Mouse (Mus musculus) thymus, postnatal 0 days (tissue): Measurements from ENCODE around the gene Prrx2. TPM values are rescaled to one million over a fixed set of nuclear protein-coding genes. Genes with fewer than 3 reads are reported as not detected.

ENCODE experiments used
- DNase-seq: peaks from one replicate; pipeline ENCODE4 v3.0.0-alpha.2; 2015; ENCODE audit warnings: low spot score
- polyA plus RNA-seq: library from polyadenylated mRNA; unstranded; fragments of >200 nt; fragmentation: Nextera tagmentation; extraction: Ambion mirVana; gene quantifications from 2 replicates; pipeline ENCODE4 v1.2.1, GENCODE M21; 2015

The Prrx2 gene
- polyA plus RNA-seq, 1 experiment from 2014 or later, result 0.60 TPM

DNA sequence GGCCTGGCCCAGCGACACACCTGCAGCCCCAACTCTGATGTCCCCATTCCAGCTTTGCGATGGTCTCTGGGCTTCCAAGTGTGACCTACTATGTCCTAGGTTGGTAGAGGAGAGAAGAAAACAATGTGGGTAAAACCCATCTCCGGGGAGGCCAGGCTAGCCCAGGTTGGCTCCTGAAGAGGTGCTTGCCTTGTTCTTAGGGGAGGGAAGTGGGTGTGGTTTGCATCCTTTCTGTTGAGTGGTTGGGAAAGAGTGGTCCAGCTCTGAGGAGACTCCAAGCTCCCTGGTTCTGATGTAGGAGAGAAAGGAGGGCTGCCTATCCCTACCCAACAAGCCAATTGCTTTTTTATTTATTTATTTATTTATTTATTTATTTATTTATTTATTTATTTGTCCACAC, 30.7 kb downstream of the Prrx2 start:
- no peak for DNase-seq

GRCm38 (mm10) chr2:30870863-30871262, 36.1 kb downstream of the Prrx2 start:
- DNase-seq, result no peak

- no peak for DNase-seq
Observed at GRCm38 (mm10) chr2:30872669-30873068, 37.9 kb downstream of the Prrx2 start.

DNA sequence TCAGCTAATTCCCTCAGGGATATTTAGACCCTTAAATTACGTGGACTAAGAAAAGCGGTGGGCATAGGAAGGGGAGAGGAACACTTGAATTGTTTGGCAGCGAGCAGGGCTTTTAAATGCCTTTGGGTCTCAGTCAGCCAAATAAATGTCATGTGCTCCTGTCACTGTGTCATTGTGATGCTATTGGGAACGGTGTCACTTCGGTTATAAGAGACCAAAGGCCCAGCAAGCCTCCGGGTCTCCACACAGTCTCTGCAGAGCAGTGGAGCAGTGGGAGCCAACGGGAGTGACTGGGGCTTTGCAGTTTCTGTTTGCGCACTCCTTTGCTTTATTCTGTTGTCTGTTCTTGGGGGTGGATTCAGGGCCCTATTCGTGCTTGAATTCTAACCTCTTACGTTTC, 39.7 kb downstream of the Prrx2 start:
- no peak for DNase-seq

DNA sequence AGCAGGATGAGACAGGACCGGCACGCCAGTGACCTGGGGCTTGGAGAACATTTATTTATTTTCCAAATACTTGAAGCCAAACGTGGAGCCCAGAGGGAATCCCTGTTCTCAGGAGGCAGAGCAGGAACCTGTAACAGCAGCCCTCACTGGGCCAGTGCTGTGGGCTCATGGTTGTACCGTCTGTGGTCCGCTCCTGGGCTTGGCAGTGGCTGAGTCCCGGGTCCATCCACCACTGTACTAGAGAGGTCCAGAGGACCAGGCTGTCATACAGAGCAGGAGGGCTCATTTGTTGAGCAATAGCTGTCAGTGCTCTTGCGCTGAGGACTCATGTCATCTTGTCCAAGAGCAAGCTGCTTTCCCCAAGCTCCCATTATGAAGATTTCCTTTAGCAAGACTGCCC, 40.3 kb downstream of the Prrx2 start:
- no peak for DNase-seq

GRCm38 (mm10) chr2:30875621-30876432, 41.1 kb downstream of the Prrx2 start:
- DNase-seq, result no peak

GRCm38 (mm10) chr2:30879481-30879880, 44.7 kb downstream of the Prrx2 start:
- DNase-seq, result no peak

DNA sequence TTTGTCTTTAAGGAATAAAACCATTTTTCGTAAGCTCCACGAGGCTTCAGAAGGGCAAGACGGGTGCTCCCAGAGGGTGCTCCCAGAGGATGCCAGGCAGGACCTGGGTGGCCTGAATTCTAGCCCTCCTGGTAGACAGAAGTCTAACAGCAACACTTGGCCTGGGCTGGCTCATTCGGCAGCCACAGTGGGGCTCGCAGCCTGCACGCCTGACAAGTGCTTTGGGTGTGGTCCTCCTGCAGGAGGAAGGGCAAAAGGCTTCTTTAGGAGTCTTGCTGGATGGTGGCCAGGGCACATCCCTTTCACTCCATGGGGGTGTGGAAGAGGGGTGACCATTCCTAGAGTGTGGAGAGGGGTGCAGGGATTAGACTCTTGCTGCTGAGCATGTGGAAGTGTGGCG, 46.4 kb downstream of the Prrx2 start:
- no peak for DNase-seq

GRCm38 (mm10) chr2:30884852-30885373, 50.1 kb downstream of the Prrx2 start:
- DNase-seq, result no peak

GRCm38 (mm10) chr2:30885453-30886163, 50.8 kb downstream of the Prrx2 start:
- no peak for DNase-seq

DNA sequence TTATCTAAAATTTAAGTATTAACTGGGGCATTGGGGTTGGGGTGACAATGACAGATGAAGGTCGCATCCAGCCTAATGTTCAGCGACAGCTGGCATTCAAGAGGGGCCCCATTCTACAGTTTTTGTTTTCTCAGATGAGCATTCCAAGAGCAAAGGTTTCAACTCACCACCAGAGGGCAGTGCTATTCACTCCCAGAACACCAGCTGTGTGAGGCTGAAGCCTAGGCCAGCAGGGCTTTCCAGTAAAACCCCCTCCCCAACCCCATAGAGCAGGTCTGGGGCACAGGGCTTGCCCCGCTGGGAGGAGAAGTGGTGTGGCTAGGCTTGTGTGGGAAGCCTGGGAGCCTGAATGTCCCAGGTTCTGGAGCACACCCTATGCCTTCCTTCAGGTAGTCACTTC, 56.2 kb downstream of the Prrx2 start:
- peak; percentile 63 for DNase-seq

GRCm38 (mm10) chr2:30893399-30893798, 58.6 kb downstream of the Prrx2 start:
- no peak for DNase-seq

DNA sequence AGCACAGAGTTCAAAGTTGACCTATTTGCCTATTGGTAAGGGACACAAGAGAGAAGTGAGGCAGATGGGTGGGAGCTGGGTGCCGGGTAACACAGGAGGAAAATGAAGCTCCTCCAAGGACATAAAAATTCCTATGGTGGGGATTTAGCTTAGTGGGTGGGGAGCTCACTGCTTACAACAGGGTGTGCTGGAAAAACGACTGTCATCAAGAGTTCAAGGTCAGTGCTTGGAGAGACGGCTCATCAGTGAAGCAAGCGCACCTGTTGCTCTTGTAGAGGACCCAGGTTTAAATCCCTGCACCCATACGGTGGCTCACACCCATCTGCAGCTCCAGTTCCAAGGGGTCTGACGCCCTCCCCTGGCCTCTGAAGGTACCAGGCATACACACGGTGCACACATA, 59.2 kb downstream of the Prrx2 start:
- DNase-seq, result no peak

- peak; percentile 38 for DNase-seq
Observed at GRCm38 (mm10) chr2:30897291-30897690, 62.5 kb downstream of the Prrx2 start.

DNA sequence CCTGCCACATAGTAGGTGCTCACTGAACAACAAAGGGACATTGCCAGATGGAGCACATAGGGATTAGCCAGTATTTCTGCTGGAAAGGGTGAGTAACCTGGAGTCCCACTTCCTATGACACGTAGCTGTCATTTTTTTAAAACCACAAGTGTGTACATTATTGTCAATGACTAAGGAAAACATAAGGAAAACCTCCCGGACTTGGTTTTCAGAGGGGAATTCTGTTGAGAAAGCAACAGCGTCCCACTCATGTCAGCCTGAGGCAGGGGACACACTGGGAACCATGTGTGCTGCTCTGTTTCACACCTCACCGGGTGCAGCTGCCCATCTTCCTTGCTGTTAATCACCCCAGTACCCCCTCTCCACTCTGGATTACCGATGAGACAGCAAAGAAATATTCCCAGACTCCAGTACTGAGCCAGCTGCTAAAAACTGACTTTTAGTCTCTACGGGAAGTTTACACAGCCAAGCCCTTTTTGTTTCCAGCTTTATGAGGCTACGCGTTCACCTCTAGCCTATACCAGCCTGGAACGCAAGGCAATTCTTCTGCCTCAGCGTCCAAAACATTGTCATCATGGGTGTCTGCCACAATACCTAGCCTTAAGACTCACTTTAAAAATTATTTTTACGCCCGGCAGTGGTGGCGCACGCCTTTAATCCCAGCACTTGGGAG, 64.8 kb downstream of the Prrx2 start:
- no peak for DNase-seq

DNA sequence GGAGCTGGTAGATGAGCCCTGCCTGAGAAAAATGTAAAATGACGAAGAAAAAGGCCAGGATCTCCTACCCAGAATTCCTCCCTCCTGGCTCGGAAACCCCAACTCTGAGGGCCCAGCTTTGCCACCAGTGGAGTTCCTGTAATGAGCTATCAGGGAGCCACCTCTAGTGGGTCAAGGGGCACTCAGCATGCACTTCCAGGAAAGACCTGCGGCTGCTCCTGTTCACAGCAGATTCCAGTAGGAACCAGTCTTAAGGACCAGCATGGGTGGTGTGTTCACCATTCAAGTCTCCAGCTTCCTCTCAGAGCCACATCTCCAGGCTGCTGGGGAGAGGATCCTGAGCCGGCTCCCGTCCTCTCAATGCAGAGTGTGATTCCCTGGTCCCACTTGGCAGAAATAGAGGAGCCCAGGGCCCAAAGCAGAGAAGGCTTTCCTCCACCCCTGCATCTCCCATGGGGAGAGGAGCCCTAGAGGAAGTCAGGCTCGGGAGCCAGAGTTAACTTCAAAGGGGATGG, 66.9 kb downstream of the Prrx2 start:
- no peak for DNase-seq

DNA sequence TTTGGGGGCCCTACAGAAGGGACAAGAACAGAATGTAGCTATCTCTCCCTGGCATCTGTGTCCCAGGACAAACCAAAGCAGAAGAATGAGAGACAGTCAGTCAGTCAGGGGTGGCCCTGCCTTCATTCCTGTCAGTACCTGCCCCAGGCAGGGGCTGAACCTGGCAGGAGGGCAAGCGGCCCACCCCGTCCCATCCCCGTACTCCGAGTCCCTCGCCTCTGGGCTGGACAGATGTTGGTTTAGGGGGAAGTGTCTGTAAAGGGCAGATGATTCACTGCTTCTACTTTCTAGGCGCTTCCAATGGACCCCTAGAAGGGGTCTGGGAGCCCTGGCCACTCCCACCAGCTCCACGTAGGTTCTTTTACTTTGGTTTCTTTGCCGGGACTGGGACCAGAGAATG, 67.5 kb downstream of the Prrx2 start:
- DNase-seq, result no peak

- no peak for DNase-seq
Observed at GRCm38 (mm10) chr2:30902726-30903722, 68.3 kb downstream of the Prrx2 start.

DNA sequence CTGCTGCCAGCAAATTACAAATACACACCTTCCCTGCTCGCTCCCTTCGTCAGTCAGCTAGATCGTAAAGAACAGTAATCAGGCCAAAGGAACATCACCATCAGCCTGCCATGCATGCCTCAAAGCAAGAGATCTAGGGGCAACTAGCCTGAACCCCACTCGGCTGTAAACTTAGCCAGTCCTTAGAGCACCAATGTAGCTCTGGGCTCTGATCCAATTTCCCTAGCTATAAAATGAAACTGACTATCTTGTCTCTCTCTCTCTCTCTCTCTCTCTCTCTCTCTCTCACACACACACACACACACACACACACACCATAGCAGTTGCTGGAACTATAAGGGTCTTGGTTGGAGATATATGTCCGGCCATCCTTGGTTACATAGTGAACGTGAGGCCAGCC, 69.5 kb downstream of the Prrx2 start:
- no peak for DNase-seq

DNA sequence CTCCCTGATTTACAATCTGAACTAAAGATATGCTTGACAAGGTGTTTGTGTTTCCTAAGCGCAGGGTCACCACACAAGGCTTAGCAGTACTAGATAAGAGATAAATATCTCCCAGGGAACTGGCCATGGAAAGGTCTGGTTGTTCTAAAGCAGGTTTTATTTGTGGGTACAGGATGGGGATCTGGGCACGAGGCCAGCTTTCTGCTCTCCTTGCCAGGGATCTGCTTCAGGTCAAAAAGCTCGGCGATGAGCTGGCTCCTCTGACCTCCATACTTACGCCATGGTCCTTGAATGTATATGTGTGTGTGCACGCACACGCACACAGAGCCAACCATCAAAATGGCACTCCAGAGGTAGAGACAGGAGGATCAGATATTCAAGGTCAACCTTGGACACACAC, 70.2 kb downstream of the Prrx2 start:
- no peak for DNase-seq

DNA sequence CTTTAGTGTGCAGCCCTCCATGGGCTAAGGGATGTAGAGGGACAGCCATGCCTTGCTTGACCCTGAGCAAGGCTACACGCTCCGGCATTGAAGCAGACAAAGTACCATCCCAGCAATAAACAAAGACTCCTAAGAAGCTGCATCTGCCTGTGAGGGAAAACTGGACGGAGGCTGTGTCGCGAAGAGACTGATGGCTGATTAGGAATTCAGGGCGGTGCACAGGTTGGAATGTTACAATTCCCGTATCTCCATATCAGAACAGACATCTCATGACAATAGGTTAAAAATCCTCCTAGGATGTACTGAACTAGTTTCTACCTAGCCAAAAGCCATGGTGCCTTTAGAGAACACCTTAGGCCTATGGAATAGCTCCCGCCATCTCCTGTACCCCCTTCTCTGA, 71.1 kb downstream of the Prrx2 start:
- no peak for DNase-seq
